Mouse (Mus musculus) hindbrain, embryonic 10.5 days (tissue): Measurements from ENCODE around the gene Olfr292. TPM values are rescaled to one million over a fixed set of nuclear protein-coding genes. Genes with fewer than 3 reads are reported as not detected.

Source experiments
- DNase-seq: peaks from one replicate; pipeline ENCODE4 v3.0.0-alpha.2; 2017; ENCODE audit warnings: low spot score
- H3K27ac ChIP-seq: fragments of 300-500 bp; sonication (generic); 2 replicates; pipeline ENCODE4 v1.5.1; 2016; ENCODE audit warnings: mild to moderate bottlenecking, moderate library complexity
- H3K27me3 ChIP-seq: fragments of 300-500 bp; sonication (generic); 2 replicates; pipeline ENCODE4 v1.6.1; 2016; ENCODE audit warnings: mild to moderate bottlenecking; ENCODE audit not compliant: poor library complexity, insufficient read depth, severe bottlenecking
- H3K36me3 ChIP-seq: fragments of 300-500 bp; sonication (generic); 2 replicates; pipeline ENCODE4 v1.6.1; 2016; ENCODE audit warnings: mild to moderate bottlenecking, moderate library complexity
- H3K4me1 ChIP-seq: fragments of 300-500 bp; sonication (generic); replicated peaks from 2 replicates; pipeline ENCODE4 v1.6.1; 2016; ENCODE audit warnings: mild to moderate bottlenecking
- H3K4me3 ChIP-seq: fragments of 300-500 bp; sonication (generic); 2 replicates; pipeline ENCODE4 v1.5.1; 2016; ENCODE audit warnings: mild to moderate bottlenecking, moderate library complexity
- H3K9me3 ChIP-seq: fragments of 300-500 bp; sonication (generic); 2 replicates; pipeline ENCODE4 v1.6.1; 2016; ENCODE audit warnings: mild to moderate bottlenecking, moderate library complexity
- WGBS: fragments of 180-500 bp; shearing (Covaris S2); methylation state at CpG from one replicate; pipeline ENCODE4 v1.1.7; 2016; 5-methylcytosine and 5-hydroxymethylcytosine counted together
- polyA plus RNA-seq: library from polyadenylated mRNA; unstranded; fragments of >200 nt; fragmentation: Nextera tagmentation; extraction: Ambion mirVana; gene quantifications from 2 replicates; pipeline ENCODE4 v1.2.1, GENCODE M21; 2016

Gene Olfr292
- not detected in 2 replicates for polyA plus RNA-seq

GRCm38 (mm10) chr7:86688030-86688429 lies at the start of gene Olfr292:
Olfr292 (plus strand) TSS chr7:86688330.
- no peaks in the 10 kb centered on the region for H3K27me3 ChIP-seq
- no peaks in the 10 kb centered on the region for H3K9me3 ChIP-seq
- no peak within 1 kb of the TSS for H3K27ac ChIP-seq
- no peaks in the 10 kb centered on the region for H3K4me1 ChIP-seq
- H3K36me3 ChIP-seq, result no peaks in the 10 kb centered on the region
- no peak for DNase-seq
- H3K4me3 ChIP-seq, result no peak within 1 kb of the TSS

DNA sequence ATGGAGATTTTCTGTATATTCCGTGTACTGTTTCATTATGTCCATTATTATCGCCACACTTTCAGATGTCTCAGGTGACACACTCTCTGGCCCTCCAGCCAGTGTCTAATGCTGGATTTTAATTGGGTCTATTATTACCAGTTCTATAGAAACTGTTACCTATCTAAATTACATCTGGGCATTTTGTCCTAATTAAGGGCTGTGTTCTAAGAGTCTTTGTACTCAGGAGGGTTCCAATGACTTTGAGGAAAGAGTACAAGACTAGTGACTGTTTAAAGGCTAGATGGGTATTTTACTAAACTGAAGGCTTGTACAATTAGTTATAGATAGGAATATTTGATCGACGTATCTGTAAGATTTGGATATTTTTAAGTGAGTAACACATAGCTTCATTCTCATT lies 39.4 kb upstream of the Olfr292 start, which contains the start of gene Olfr293:
TSS of gene Olfr293 (plus strand) at position 301 of the 400 bp plus-strand sequence.
- WGBS, result 92% methylated on average over 4 of the region's 4 CpGs
- Histone ChIP-seq H3K4me3 (no peak within 1 kb of the TSS), H3K27me3 (no peaks in the 10 kb centered on the region), H3K36me3 (no peaks in the 10 kb centered on the region), H3K9me3 (no peaks in the 10 kb centered on the region), H3K27ac (no peak within 1 kb of the TSS), H3K4me1 (no peaks in the 10 kb centered on the region)
- no peak for DNase-seq

- Histone ChIP-seq H3K4me1 (no peaks in the 10 kb centered on the region), H3K9me3 (no peaks in the 10 kb centered on the region), H3K4me3 (no peak overlapping the region), H3K27ac (no peak overlapping the region), H3K36me3 (no peaks in the 10 kb centered on the region), H3K27me3 (no peaks in the 10 kb centered on the region)
- no peak for DNase-seq
Measured at GRCm38 (mm10) chr7:86725013-86725412, 36.9 kb downstream of the Olfr292 start.

Other genes with a start within 250 kb of the Olfr292 start
- gene Olfr299, start 228.4 kb upstream of the Olfr292 start, polyA plus RNA-seq, result not detected in 2 replicates
- gene Olfr298, start 195.8 kb upstream of the Olfr292 start, polyA plus RNA-seq, result not detected in 2 replicates
- gene Olfr297, start 168.4 kb upstream of the Olfr292 start, polyA plus RNA-seq, result not detected in 2 replicates
- not detected in 2 replicates for gene Olfr295, start 104.5 kb upstream of the Olfr292 start, polyA plus RNA-seq
- gene Olfr294, start 71.7 kb upstream of the Olfr292 start, polyA plus RNA-seq, result not detected in 2 replicates
- not detected in 2 replicates for gene Olfr293, start 39.3 kb upstream of the Olfr292 start, polyA plus RNA-seq
- not detected in 2 replicates for gene Folh1, start 87.6 kb downstream of the Olfr292 start, polyA plus RNA-seq
- gene Vmn2r77, start 106.7 kb downstream of the Olfr292 start, polyA plus RNA-seq, result not detected in 2 replicates
- gene Vmn2r78, start 226.8 kb downstream of the Olfr292 start, polyA plus RNA-seq, result not detected in 2 replicates